Mouse (Mus musculus): Measurements from ENCODE around the gene Grm5.

Gene Grm5

DNA sequence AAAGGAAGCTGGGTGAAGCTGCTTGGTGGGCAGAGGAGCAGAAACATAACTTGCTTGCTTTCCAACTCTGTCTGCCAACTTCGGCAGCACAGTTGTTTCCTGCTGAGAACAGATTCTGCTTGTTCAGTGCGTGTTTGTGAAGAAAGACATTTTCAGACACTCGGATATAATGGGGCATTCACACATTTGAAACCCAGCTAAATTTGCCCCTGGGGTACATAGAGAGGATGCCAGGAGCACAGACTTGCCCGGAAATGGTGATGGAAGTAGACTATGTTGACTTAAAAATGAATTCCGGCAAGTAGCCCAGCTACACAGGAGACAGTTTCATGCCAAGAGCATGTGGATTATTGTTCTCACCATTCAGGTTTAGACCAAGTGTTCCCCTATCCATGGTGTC, 342.0 kb downstream of the Grm5 start:
- CTCF ChIA-PET: no interaction called here

DNA sequence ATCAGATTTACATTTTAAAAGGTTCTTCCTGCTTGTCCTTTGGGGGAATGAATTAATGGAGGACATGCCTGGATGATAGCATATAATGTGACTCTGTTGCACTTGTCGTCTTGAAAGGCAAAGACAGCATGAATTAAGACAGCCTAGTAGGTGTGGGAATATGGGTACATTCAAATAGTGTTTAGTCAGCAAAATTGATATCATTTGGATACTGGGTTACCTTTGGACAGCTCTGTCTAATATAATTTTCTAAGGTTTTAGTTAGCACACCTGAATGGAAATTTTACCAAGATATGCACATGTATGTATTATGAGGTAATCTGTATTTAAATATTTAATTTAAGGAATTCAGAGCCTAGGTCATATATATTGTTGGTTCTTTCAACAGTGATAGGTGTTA, 353.4 kb downstream of the Grm5 start:
- CTCF ChIA-PET: no interaction called here

DNA sequence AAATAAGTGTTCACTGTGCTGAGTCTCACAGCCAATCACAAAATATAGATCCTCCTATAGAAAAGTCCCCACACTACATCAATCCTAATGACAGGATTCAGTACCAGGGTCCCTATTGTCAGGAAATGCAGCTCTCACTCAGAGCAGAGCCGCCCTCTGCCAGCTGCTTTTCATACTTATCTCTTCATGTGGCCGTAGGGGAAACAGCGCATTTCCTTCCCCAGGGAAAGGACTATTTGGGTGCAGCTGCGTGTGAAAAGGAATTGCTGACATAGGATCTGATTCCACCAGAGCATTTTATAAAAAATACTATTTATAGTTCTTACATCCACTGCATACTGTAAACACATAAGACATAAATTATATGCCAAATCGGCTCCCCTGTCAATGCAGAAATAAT, 354.3 kb downstream of the Grm5 start:
- CTCF ChIA-PET: no interaction called here

DNA sequence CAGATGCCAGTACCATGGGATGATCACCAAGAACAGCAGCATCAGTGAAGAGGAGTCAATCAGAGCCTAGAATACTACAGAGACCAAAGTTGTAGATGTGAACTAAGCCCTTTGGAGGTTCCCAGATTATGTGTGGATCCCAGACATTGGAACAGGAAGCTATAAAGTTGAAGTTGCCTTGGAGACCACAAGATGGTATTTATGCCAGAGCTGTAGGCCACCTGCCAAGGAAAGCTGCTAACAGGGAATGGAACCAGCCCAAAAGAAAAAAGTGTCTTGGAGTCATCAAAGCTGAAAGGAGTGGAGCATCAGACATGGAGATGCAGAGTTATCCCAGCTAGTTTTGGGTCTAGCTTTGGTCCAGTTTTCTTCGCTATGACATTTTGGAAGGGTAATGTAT, 366.2 kb downstream of the Grm5 start:
- CTCF ChIA-PET: no interaction called here

DNA sequence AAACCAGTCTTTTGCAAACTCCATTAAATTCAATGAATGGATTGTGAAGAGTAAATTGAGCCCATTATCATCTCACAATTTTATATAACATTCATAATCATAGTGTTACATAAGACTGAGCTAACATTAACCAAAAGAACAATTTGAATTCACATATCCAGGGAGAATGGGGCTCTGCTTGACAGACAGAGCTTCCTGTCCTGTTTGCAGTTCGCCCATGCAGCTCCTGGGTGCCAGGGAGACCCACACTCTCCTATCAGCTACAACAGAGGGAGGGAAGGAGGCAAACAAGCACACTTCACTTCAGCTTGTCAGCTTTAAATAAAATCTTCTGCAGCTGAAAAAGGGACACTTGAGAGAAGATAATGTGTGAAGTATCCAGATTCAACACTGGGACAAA, 389.2 kb downstream of the Grm5 start:
- CTCF ChIA-PET: no interaction called here

DNA sequence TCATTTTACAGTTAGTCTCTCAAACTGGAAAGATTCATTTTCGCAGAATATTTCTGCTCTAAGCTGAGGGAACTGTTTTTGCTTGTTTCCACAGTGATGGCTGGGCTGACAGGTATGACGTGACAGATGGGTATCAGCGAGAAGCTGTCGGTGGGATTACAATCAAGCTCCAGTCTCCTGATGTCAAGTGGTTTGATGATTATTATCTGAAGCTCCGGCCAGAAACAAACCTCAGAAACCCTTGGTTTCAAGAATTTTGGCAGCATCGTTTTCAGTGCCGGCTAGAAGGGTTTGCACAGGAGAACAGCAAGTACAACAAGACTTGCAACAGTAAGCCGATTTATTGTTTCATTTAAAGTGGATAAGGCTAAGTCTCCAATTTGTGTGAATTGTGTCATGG, 391.1 kb downstream of the Grm5 start:
- CTCF ChIA-PET: no interaction called here

DNA sequence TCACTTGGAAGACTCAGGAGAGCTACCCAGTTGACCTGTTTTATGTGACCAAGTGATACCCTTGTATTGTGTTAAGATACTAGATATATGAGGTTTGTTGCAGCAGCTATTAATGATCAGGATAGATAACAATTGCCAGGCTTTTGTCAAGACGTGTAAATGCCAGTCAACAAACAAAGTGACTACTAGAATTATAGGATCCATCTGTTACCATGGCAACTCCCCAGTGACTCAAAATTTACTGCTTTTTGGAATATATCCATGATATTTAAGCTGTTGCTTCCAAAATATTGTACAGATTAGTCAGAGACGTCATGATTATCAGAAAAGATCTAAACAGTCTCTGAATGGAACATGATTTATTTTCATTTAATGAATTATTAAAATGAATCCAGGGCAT, 399.5 kb downstream of the Grm5 start:
- CTCF ChIA-PET: no interaction called here

DNA sequence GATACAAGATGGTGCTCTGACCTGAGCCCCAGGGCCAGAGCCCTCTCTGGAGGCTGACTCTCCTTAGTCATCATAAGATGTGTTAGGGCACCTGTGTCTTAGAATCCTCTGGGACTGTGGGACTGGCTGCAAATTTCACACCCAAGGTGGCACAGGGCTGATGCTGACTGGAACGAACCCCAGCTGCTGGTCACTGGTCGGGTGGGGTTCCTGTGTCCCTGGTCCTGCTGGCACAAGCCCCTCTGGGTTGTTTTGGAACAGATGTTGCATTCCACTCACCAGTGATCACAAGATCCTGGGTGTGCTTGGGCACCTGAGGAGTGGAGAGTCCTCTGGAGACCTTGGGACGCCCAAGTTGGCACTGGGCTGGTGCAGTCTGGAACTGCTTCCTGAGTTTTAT, 430.5 kb downstream of the Grm5 start:
- CTCF ChIA-PET: no interaction called here

DNA sequence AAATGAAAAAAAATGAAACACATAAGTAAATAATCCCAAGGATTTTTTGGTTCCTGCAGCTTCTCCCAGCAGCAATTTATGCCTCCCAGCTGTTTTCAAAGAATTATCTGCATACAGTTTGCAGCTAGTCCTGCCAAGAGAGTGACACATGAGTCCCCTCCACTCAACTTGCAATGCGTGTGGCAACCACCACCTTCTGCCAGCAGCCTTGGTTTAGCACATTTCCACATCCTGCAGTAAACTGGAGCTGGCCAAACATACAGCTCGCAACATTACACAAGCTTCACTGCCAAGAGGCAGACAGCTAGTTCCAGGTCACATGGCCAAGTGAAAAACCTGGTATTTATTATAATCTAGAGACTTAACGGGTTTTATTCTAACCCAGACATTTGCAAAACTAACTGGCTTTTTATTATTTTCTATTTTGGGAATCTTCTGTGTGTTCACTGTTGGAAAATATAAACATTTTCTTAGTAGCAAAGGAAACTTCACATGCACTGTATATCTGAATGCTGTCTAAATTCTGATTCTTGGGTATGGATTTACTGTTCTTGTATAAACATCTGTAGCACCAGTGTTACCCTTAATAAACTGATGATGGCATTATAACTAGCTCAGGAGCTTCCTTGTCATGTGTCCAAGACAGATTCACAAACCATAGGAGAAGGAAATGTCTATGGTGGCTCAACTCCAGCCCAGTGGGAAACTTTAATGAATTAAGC, 443.6 kb downstream of the Grm5 start:
- CTCF ChIA-PET: no interaction called here

DNA sequence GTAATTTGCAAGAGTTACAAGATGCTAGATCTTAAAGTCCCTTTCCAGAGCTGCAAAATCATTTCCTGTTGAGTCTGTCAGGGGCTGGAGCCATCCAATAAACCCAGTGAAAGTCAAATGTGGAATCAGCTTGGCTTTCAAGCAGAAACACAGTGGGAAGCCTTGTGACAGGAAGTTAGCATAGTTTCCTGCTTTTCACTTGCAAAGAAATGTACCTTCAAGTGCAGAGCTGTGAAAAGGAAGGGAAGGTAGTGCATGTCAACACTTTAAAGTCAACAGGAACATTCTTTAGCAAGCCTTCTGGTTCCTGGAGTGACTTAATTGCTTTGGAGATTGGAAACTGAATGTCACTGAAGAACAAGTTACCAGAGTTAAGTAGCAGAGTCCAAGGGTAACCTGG, 463.4 kb downstream of the Grm5 start:
- CTCF ChIA-PET: no interaction called here

DNA sequence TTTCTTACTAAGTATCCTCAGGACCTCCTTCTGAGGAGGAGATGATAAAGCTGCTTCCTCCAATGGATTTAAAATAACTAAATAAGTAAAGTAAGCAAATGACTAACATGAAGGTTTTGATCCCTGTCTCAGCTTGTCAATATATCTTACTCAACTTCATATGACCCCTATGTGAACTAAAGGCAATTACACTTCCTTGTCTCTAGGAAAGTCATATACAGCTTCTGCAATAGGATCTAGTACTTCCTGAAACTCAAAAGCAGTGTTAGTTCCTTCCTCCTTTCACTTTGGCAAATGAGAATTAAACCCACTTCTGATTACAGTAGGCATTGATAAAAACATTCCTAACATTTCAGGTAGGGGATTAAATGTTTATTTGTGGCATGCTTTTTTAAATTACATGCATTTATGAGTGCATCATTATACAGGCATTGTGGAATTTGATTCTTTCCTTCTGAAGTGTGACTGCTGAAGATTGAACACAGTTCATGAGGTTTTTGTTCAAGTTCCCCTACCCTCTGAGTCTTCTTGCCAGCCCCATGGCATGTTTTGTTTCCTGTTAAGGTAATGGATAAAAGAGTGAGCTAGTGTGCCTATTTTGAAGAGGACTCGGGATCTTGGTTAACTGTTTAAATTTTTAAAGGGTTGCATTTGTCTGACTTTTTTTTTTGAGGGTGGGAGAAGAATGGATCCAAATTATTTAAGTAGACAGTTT, 470.4 kb downstream of the Grm5 start:
- CTCF ChIA-PET: no interaction called here

DNA sequence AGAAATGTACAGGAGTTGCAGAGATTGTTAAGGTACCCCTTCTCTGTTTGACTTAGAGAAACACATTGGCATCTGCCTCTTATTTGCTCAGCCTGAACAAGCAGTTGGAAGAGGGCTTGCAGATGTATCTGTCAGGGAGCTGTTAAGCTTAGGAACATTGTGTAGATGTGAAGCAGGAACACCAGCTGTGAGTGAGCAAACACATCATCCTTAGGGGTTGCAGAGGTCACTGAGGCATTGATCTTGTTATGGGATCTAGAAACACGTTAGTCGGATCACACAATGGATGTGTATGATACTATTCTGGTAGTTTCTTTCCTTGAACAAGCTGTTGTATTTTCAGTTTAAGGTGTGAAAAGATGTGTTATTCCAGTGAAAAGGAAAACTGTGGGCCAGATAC, 472.5 kb downstream of the Grm5 start:
- CTCF ChIA-PET: no interaction called here

DNA sequence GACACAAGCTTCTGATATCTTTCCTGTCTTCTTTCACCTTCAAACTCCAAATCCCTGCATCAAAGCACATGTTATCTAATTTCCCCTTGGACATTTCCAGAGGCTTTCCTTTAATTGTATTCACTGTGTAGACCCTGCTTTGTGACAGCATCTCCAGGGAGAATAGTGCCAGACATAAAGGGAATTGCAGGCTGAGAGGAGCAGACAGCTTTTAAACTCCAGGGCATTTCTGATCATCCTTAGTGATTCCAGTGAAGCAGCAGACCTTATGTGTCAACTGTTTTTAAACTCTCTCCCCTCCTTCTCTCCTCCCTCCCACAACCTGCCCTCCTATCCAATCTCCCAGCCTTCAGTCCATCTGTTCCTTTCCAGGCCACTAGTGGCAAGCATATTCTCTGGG, 507.1 kb downstream of the Grm5 start:
- CTCF ChIA-PET: no interaction called here

DNA sequence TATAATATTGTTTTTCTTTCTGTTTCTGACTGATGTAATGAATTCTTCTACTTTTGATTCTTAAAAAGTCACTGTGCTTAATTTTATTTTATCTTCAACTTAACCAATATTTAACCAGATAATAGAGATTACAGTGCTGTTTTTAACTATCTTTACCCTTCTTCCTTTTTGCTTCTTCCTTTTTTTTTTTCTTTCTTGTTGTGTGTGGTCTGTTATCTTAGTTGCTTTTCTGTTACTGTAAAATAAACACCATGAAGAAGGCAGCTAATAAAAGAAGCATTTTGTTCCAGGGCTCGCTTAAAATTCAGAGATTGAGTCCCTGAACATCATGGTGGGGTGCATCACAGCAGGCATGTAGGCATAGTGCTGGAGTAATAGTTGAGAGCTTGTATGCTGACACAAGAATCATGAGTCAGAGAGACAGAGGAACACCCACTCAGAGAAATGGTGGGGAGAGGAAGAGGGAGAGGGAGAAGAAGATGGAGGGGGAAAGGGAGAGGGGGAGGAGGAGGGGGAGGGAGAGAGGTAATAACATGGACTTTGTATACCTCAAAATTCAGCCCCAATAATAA, 512.7 kb downstream of the Grm5 start:
- CTCF ChIA-PET: interaction anchor here (0.9 kb wide), 1 partner anchor 448 kb away, joined by 3 read pairs; no protein-coding TSS in a partner anchor

DNA sequence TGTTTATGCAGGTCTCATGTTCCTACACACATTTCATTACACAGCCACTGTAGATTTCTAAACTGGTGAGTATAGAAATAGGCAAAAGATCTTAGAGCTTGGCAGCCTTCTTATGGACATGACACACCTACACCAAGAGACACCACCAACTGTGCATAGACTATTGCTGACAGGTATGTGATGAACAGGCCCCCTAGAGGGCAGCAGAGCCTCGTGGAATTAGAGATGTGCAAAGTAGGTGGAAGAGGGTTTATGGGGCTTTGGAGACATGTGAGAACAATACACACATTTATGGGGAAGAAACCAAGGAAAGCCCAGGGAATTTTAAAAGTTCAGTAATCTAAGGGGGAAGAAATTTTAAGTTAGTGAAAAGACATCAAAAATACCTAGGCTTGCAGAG, 513.7 kb downstream of the Grm5 start:
- CTCF ChIA-PET: interaction anchor here (1.4 kb wide), 1 partner anchor 259 kb away, joined by 3 read pairs; no protein-coding TSS in a partner anchor

DNA sequence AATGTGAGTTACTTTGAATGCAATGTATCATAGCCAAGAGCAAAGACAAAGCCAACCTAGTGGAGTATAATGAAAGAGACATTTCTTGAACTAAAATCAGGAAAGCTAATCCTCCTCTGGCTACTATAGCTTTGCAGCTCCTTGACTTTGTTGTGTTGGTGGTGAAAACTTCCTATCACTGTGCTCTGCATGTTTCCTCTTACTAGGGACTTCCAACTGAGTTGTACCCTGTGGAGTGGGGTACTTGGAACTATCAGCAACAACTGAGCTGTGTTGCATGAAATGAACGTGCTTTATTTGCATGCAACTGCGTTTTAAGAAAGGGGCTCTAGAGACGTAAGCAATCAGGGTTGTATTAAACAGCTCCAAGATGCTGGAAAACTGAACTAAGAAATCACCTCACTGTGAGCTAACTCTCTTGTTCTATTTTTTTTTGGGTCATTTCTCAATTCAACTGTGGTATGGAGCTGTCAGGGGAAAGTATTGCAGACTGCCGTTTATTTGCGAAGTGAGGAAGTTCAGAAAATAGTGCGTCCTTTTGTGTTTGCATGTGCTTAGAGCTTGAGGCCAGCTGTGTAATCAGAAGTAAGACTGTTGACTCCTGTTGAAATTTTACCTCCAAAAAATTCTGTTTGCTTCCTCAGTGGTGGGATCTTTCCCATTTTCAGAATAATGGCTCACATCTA, 532.9 kb downstream of the Grm5 start:
- CTCF ChIA-PET: interaction anchor here (0.6 kb wide), 1 partner anchor 294 kb away, joined by 5 read pairs; no protein-coding TSS in a partner anchor

DNA sequence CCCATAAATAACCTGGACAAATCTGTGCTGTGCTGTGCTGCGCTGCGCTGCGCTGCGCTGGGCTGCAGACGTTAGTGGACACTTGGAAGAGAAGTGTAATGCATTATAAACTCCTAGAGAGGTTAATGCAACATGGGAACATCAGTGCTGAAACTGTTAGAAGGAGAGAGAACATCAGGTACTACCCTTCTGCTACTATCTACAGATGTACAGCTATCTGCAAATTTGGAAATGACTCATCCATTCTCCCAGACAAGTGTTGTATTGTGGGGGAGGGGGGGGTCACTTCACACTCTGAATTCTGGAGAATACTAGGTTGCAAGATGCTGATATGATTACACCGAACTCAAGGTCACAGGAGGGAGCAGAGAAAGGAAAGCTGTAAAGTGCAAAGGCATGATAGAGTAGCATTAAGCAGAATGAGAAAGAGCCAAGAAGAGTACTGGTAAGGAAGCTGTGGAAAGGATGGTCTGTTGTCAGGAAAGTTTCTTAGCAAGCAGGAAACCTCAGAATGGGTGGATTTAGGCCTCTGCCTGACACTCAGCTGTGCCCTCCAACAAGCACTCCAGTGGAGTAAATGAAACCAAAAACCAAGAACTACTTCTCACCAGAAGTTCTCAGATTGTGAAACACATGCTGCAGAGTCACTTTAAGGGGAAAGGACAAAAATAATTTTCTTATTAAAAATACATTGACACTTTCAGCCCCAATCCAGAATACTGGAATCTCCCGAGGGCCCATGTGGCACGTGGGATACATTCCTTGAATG, 544.3 kb downstream of the Grm5 start:
- CTCF ChIA-PET: no interaction called here

DNA sequence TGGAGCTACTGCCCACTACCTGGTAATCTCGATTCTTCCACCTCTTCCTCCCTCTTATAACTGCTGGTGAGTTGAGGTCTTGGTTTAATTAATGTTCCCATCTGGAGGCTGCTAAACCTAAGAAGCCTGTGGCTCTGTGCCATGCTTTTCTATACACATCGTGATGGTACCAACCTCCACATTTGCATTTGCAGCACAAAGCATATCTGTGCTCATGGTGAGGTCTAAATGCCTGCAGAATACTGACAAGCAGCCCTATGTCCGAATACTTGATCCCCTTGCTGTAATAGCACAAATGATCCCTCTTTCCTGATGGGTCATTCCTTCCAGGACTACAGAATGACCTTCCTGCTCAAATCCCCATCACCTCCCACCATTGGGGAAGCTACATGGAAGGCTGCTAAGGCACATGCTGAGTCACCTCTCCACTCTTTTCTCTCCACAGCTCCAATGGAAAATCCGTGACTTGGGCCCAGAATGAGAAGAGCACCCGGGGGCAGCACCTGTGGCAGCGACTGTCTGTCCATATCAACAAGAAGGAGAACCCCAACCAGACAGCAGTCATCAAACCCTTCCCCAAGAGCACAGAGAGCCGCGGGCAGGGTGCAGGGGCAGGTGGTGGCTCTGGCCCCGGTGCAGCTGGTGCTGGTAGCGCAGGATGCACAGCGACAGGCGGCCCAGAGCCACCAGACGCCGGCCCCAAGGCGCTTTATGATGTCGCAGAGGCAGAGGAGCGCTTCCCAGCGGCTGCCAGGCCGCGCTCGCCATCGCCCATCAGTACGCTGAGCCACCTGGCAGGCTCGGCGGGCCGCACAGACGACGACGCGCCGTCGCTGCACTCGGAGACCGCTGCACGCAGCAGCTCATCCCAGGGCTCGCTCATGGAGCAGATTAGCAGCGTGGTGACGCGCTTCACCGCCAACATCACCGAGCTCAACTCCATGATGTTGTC, 545.8 kb downstream of the Grm5 start:
- CTCF ChIA-PET: no interaction called here

DNA sequence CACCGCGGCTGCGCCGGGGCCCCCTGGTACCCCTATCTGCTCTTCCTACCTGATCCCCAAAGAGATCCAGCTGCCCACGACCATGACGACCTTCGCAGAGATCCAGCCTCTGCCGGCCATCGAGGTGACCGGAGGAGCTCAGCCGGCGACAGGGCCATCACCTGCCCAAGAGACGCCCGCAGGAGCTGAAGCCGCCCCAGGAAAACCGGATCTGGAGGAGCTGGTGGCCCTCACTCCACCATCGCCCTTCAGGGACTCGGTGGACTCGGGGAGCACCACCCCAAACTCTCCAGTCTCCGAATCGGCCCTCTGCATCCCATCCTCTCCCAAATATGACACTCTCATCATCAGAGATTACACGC, 546.5 kb downstream of the Grm5 start:
- CTCF ChIA-PET: no interaction called here

DNA sequence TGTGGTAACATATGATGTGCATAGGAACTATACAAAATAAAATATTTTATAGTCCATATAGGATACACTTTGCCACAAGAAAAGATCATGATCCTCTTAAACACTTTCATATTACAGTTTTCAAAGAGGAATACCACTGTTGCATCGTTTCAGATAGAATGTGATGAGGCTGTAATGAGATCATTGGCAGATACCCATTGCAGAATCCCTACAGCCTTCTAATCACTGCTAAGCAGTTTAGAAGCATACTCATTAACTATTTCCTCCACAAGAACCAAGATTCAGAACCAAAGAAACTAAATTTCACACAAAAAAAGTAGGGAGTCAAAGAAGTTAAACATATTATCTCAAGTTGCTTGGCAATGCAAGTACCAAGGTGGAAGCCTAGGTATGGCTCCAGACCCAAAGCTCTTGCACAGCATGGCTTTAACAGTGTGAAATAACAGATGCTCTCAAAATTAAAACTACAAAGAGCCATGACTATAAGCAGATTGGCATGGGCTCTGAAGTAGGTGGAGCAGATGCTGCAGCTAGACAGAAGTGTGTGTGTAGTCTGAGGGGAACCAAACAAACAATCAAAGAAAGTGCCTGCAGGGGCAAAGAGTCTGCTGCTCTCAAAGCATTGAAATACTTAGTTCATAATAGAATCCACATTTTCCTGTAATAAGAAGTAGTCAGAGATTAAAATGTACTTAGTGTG, 575.7 kb downstream of the Grm5 start:
- CTCF ChIA-PET: no interaction called here
